Mouse (Mus musculus) MEL (cell line): ENCODE results near the gene Gm5617.

Source experiments
- CTCF ChIP-seq, 3 experiments: IDR thresholded peaks in 2 of 3; conservative IDR thresholded peaks in 1 of 3; 2 replicates each; pipeline ENCODE4 v1.5.1; 2011 to 2012; ENCODE audit warnings: low read length in 3 of 3, low read depth in 2 of 3, mild to moderate bottlenecking in 2 of 3, improper control_type of control experiment in 1 of 3, inconsistent platforms in 1 of 3, mixed read lengths in 1 of 3, moderate library complexity in 1 of 3; ENCODE audit not compliant: control insufficient read depth in 1 of 3, insufficient read depth in 1 of 3, poor library complexity in 1 of 3, severe bottlenecking in 1 of 3
- E2F4 ChIP-seq: IDR thresholded peaks from 2 replicates; pipeline ENCODE4 v1.6.1; 2011; ENCODE audit warnings: low read depth, low read length, improper control_type of control experiment, borderline replicate concordance
- ETS1 ChIP-seq: IDR thresholded peaks from 2 replicates; pipeline ENCODE4 v1.6.1; 2012; ENCODE audit warnings: low read depth, mild to moderate bottlenecking, inconsistent platforms, low read length, improper control_type of control experiment, moderate library complexity
- GATA1 ChIP-seq: IDR thresholded peaks from 2 replicates; pipeline ENCODE4 v1.6.1; 2011; ENCODE audit warnings: low read depth, low read length, improper control_type of control experiment
- KAT2A ChIP-seq: conservative IDR thresholded peaks from 2 replicates; pipeline ENCODE4 v1.6.1; 2012; ENCODE audit warnings: low read depth, low read length, improper control_type of control experiment, inconsistent platforms
- MAFK ChIP-seq: IDR thresholded peaks from 2 replicates; pipeline ENCODE4 v1.6.1; 2011; ENCODE audit warnings: low read depth, mild to moderate bottlenecking, low read length, improper control_type of control experiment, borderline replicate concordance
- NELFE ChIP-seq: IDR thresholded peaks from 2 replicates; pipeline ENCODE4 v1.6.1; 2011; ENCODE audit warnings: low read depth, low read length, improper control_type of control experiment
- POLR2A ChIP-seq, 2 experiments: IDR thresholded peaks; 2 replicates each; pipeline ENCODE4 v1.6.1; 2011 to 2012; ENCODE audit warnings: low read length in 2 of 2, mild to moderate bottlenecking in 2 of 2, control low read depth in 1 of 2, improper control_type of control experiment in 1 of 2, low read depth in 1 of 2, moderate library complexity in 1 of 2; ENCODE audit not compliant: control insufficient read depth in 1 of 2, insufficient read depth in 1 of 2, poor library complexity in 1 of 2
- ZNF384 ChIP-seq: IDR thresholded peaks from 2 replicates; pipeline ENCODE4 v1.6.1; 2012; ENCODE audit warnings: low read depth, mild to moderate bottlenecking, inconsistent platforms, low read length, improper control_type of control experiment

GRCm38 (mm10) chr9:48510134-48510533 is 14.9 kb downstream of the Gm5617 start:
- TF ChIP-seq POLR2A (IDR thresholded peaks at IDR 0.05; ENCODE audit: control insufficient read depth in 1 of 2, insufficient read depth in 1 of 2, low read depth in 1 of 2, low read length in 2 of 2, poor library complexity in 1 of 2): no peak
- TF ChIP-seq CTCF (IDR thresholded peaks at IDR 0.05 in 2 of 3, conservative IDR thresholded peaks at IDR 0.05 in 1 of 3; ENCODE audit: control insufficient read depth in 1 of 3, insufficient read depth in 1 of 3, low read depth in 2 of 3, low read length in 3 of 3, poor library complexity in 1 of 3, severe bottlenecking in 1 of 3): no peak
- TF ChIP-seq GATA1: no peak
- TF ChIP-seq ETS1: no peak
- no peak for TF ChIP-seq KAT2A
- no peak for TF ChIP-seq NELFE
- no peak for TF ChIP-seq E2F4
- TF ChIP-seq ZNF384: no peak
- TF ChIP-seq MAFK: no peak
